Mouse (Mus musculus): ENCODE data around the gene Tax1bp1. TPM values are rescaled to one million over a fixed set of nuclear protein-coding genes. Genes with fewer than 3 reads are reported as not detected.

The Tax1bp1 gene
- polyA plus RNA-seq, 1 experiment from 2014 or later = 88.2 TPM

DNA sequence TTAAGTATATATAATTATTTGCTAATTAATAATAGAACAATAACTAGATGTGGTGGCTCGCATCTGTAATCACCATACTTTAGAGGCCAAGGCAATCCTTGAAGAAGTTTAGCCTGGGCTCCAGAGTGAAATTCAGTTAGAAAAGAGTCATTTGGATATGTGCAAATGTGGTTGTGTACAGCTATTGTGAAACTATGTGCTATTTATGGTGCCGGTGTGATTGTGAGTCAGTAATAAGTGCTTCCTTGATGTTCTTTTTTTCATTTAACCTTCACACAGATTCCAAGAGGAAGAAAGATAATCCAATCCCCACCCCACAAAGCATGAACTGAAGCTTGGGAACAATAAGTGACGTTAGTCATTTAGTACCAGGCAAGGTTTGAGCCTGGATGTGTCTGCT, 30.9 kb upstream of the Tax1bp1 start:
- H3K27ac ChIP-seq = no peak overlapping the region
- ATAC-seq = no peak
- WGBS (ENCODE audit: insufficient replicate concordance) = 69% methylated on average over 3 of the region's 3 CpGs
- H3K36me3 ChIP-seq = no peaks in the 10 kb centered on the region
- H3K9ac ChIP-seq = no peak overlapping the region
- H3K27me3 ChIP-seq (replicated peaks) = no peaks in the 10 kb centered on the region
- H3K4me1 ChIP-seq = no peaks in the 10 kb centered on the region
- no peak overlapping the region for H3K4me3 ChIP-seq
- no peak overlapping the region for H3K4me2 ChIP-seq
- H3K9me3 ChIP-seq (replicated peaks) = no peaks in the 10 kb centered on the region

DNA sequence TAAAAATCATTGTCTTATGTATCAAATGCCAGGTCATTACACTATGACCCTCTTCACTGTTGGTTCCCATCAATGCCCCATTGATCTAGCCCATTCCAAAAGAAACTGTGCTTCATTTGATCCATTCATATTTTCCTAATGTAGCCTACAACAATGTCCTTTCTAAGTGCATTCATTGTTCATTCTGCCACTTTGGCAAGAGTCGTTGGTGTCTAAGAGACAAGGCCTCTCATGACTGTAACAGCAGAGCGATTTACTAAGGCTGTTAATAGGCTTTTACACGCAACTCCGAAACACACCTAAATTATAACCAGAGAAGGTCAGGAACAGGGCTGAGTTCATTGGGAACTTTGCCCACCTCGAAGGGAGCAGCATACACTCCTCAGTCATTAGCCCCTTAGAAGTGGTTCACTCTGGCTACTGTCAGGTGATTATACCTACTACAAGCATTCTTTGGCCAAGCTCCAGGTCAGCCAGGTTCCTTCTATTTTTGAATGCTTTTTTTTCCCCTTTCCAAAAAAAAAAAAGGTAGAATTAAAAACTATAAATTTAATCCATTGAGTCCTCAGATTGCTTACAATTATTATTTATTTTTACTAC, 26.5 kb upstream of the Tax1bp1 start:
- H3K27me3 ChIP-seq (replicated peaks) = no peaks in the 10 kb centered on the region
- H3K27ac ChIP-seq = no peak overlapping the region
- WGBS (ENCODE audit: insufficient replicate concordance) = 71% methylated on average over 5 of the region's 5 CpGs
- H3K9ac ChIP-seq = no peak overlapping the region
- H3K9me3 ChIP-seq (replicated peaks) = no peaks in the 10 kb centered on the region
- no peak overlapping the region for H3K4me3 ChIP-seq
- no peak overlapping the region for H3K4me2 ChIP-seq
- no peaks in the 10 kb centered on the region for H3K36me3 ChIP-seq
- no peak for ATAC-seq
- H3K4me1 ChIP-seq = no peaks in the 10 kb centered on the region

DNA sequence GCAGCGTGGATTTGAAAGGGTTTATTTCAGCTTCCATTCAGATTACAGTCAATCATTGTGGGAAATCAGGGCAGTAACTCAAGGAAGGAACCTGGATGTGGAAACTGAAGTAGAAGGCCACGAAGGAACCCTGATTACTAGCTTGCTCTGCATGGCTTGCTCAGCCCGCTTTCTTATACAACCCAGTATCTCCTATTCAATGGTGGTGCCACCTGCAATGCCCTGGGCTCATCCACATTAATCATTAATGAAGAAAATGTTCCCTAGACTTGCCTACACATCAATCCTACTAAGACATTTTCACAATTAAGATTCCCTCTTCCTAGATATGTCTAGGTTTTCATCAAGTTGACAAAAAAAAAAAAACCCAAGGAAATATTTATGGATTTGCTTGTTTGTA, 23.2 kb upstream of the Tax1bp1 start:
- ATAC-seq = no peak
- Histone ChIP-seq H3K27me3 (replicated peaks) (no peaks in the 10 kb centered on the region), H3K36me3 (no peaks in the 10 kb centered on the region), H3K9ac (no peak overlapping the region), H3K4me3 (no peak overlapping the region), H3K9me3 (replicated peaks) (no peaks in the 10 kb centered on the region), H3K27ac (no peak overlapping the region), H3K4me1 (no peaks in the 10 kb centered on the region), H3K4me2 (no peak overlapping the region)
- 73% methylated on average over 3 of the region's 3 CpGs for WGBS (ENCODE audit: insufficient replicate concordance)

DNA sequence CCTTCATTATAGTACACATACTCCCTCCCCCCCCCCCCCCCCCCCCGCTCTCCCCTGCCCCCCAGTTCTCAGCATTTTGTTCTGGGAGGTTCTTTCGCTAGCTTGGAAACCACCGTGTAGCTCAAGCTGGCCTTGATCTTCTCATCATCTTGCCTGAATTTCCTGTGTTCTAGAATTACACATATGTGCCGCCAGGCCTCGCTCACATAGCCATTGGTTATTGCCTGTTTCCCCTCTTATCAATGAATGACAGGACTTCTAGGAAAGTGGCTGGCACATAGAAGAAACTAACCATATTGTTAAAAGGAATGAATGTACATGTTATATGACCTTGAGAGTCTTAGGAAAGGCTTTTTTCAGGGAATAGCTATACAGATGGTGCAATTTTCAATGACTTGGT, 21.7 kb upstream of the Tax1bp1 start:
- Histone ChIP-seq H3K9ac (no peak overlapping the region), H3K9me3 (replicated peaks) (no peaks in the 10 kb centered on the region), H3K4me2 (no peak overlapping the region), H3K36me3 (no peaks in the 10 kb centered on the region), H3K27me3 (replicated peaks) (no peaks in the 10 kb centered on the region), H3K4me3 (no peak overlapping the region), H3K27ac (no peak overlapping the region), H3K4me1 (no peaks in the 10 kb centered on the region)
- ATAC-seq = no peak
- WGBS (ENCODE audit: insufficient replicate concordance) = 36% methylated on average over 4 of the region's 5 CpGs

DNA sequence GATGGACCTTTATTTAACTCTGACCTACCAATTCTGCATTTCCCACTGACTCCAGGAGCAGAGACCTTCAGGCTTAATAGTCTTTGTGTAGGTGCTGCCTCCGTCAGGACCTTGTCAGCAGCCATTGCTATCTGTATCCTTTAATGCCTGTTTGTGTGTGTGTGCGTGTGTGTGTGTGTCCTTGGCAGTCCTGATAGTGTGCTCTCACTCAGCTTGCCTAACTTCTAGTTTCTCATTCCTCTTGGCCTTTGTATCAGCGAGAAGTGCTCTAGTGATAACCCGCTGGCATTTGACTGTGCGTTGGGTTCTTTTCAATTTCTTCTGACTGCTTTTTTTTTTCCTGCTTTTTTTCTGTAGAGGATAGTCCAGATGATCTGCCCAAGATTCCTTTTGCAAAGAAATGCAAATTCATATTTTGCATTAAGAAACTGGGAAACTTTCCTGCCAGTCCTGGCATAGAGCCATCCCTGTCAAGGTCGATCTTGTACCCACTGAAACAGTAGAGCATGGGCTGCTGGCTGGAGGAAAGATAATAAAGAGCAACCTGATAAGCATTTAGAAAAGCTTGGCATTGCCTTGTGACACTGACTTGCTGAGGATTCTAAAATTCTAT, 21.0 kb upstream of the Tax1bp1 start:
- Histone ChIP-seq H3K27ac (no peak overlapping the region), H3K4me2 (no peak overlapping the region), H3K4me3 (no peak overlapping the region), H3K36me3 (no peaks in the 10 kb centered on the region), H3K27me3 (replicated peaks) (no peaks in the 10 kb centered on the region), H3K9me3 (replicated peaks) (no peaks in the 10 kb centered on the region), H3K9ac (no peak overlapping the region), H3K4me1 (no peaks in the 10 kb centered on the region)
- ATAC-seq = no peak
- 62% methylated on average over 6 of the region's 6 CpGs for WGBS (ENCODE audit: insufficient replicate concordance)

DNA sequence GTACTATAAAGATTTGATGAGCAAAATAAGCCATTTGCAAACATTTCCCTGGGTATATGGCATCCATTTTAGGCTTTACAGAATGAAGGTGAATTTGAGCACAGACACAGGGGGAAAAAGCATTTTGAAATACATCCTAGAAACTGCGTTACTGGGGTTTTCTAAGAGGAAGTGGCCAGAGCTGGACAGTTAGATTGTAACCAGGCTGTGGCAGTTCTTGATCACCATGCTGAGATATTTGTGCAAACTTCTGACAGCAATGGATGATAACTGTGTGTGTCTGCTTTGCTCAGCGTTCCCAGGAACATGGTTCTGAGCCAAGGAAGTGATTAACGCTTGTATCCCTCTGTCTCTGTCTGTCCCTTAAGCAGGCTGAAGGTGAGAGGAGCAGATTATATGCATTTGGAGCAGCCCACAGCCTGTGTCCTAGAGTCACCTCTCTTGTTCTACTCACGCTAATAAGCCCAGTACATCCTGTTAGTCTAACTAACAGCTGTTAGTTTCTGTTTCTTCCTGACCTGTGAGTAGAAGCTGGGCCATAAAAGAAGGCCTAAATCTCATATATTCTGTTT, 15.5 kb upstream of the Tax1bp1 start:
- H3K4me2 ChIP-seq = peak overlapping the region; percentile 22; the same call in 1 of the 2 replicates
- H3K4me3 ChIP-seq = no peak overlapping the region
- H3K27me3 ChIP-seq (replicated peaks) = no peaks in the 10 kb centered on the region
- H3K36me3 ChIP-seq = no peaks in the 10 kb centered on the region
- no peaks in the 10 kb centered on the region for H3K9me3 ChIP-seq (replicated peaks)
- 13% methylated on average over 4 of the region's 4 CpGs for WGBS (ENCODE audit: insufficient replicate concordance)
- H3K4me1 ChIP-seq = peaks cover 7% of the 10 kb centered on the region
- H3K9ac ChIP-seq = no peak overlapping the region; the same call in 1 of the 2 replicates
- ATAC-seq = no peak
- 0 out of 2 replicates have a peak overlapping the region, but pooled peaks have one; percentile 25 for H3K27ac ChIP-seq

DNA sequence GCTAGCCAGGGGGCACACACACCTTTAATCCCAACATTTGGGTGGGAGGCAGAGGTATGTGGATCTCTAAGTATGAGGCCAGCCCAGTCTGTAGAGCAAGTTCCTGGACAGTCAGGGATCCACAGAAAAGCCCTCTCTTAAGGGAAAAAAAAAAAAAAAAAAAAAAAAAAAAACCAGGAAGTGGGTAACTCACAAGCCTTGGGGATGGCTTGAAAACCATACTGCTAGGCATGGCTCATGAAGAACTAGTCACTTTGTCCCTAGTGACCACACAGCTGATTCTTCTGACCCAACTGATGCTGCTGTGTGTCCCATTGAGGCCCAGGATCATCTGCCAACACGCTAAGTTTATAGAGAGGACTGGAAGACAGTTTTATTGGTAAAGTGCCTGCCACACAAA, 14.5 kb upstream of the Tax1bp1 start:
- no peak for ATAC-seq
- peaks cover 7% of the 10 kb centered on the region for H3K4me1 ChIP-seq

DNA sequence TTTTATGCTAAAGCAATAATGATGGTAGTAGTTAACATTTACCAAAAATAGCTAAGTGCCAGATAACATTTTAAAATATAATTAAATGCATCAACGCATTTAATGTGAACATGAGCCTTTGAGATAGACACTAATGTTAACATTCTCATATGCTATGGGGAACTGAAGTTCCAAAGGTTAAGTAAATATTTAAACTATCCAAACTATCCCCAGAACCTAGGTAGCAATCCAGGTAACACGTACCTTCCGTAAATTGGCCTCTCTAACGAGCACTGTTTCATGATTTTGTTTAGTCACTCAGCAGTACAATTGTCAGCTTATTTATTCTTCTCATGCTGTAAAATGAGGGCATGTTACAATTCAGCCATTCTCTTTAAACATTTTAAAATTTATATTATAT, 13.6 kb upstream of the Tax1bp1 start:
- no peak overlapping the region for H3K4me3 ChIP-seq
- H3K4me1 ChIP-seq = peaks cover 7% of the 10 kb centered on the region
- ATAC-seq = no peak
- H3K4me2 ChIP-seq = no peak overlapping the region
- no peaks in the 10 kb centered on the region for H3K27me3 ChIP-seq (replicated peaks)
- H3K27ac ChIP-seq = no peak overlapping the region
- H3K9ac ChIP-seq = no peak overlapping the region
- WGBS (ENCODE audit: insufficient replicate concordance) = 79% methylated on average over 4 of the region's 4 CpGs
- no peaks in the 10 kb centered on the region for H3K9me3 ChIP-seq (replicated peaks)
- H3K36me3 ChIP-seq = no peaks in the 10 kb centered on the region

More for the DNA sequence above, 14.5 kb upstream of the Tax1bp1 start:
- Histone ChIP-seq H3K27ac (no peak overlapping the region), H3K27me3 (replicated peaks) (no peaks in the 10 kb centered on the region), H3K4me3 (no peak overlapping the region), H3K36me3 (no peaks in the 10 kb centered on the region), H3K9ac (no peak overlapping the region), H3K9me3 (replicated peaks) (no peaks in the 10 kb centered on the region), H3K4me2 (no peak overlapping the region)
- WGBS (ENCODE audit: insufficient replicate concordance) = 65% methylated on average over 1 of the region's 1 CpGs

DNA sequence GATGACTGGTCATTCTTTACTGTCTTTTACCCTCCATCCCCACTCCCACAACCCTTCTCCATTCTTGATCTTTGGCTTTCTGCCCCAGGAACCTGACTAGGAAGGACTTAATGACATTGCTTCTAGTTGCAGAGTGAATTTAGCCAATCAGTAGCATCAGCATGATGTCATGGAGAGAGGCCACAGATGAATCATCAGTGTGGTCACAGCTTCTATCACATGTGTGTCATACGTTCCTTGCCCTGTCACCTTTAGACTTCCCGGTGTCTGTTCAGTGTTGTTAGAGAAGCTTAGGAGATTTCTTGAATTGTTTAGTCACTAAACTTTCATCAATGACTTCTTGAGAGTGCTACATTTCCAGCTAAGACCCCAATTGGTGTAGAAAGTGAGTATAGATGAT, 10.3 kb upstream of the Tax1bp1 start:
- Histone ChIP-seq H3K36me3 (no peaks in the 10 kb centered on the region), H3K4me1 (peaks cover 3% of the 10 kb centered on the region; the same call in 1 of the 2 replicates), H3K9ac (no peak overlapping the region), H3K9me3 (replicated peaks) (no peaks in the 10 kb centered on the region), H3K27ac (no peak overlapping the region), H3K4me3 (no peak overlapping the region), H3K4me2 (no peak overlapping the region), H3K27me3 (replicated peaks) (no peaks in the 10 kb centered on the region)
- no peak for ATAC-seq
- 52% methylated on average over 2 of the region's 2 CpGs for WGBS (ENCODE audit: insufficient replicate concordance)

DNA sequence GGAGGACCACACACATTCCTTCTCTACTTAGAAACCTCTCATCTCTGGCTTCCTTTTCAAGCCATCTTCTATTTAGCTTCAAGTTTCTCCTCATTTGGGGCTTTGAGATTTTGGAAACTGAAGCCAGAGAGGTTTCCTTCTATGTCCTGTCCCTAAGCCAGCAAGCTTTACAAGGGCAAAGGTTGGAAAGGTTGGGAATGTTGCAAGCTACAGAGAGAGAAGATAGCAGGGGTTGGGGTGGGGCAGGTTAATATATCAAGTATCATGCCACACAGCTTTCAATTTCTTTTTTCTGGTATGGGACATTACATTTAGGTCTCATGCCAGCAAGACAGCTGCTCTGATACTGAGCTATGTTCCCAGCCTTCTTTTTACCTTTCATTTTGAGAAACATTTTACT, 8.2 kb upstream of the Tax1bp1 start:
- no peaks in the 10 kb centered on the region for H3K27me3 ChIP-seq (replicated peaks)
- no peak overlapping the region for H3K9ac ChIP-seq
- H3K9me3 ChIP-seq (replicated peaks) = no peaks in the 10 kb centered on the region
- H3K4me2 ChIP-seq = no peak overlapping the region
- no peaks in the 10 kb centered on the region for H3K36me3 ChIP-seq
- no peak overlapping the region for H3K27ac ChIP-seq
- no peak overlapping the region for H3K4me3 ChIP-seq
- no peak for ATAC-seq
- no peaks in the 10 kb centered on the region for H3K4me1 ChIP-seq

DNA sequence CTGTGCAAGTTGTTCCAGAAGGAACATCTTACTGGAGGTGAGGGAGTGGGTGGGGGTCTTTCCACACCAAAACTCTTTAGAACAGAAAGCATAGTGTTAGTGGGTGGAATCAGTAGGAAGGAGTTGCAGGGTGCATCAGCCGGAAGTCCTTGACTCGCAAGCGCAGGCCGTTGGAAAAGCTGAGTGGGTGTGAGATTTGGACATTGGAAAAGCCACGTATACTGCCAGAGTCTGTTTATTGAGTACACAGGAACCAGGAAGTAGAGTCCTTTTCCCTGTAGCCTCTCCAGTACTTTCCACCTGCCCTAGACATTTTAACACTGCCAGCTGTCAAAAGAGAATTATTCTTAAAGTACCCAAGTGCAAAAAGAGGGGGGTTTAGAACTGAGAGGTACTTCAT, 5.7 kb upstream of the Tax1bp1 start:
- Histone ChIP-seq H3K4me2 (no peak overlapping the region), H3K4me1 (peaks cover 18% of the 10 kb centered on the region), H3K36me3 (no peaks in the 10 kb centered on the region), H3K9ac (no peak overlapping the region), H3K27me3 (replicated peaks) (no peaks in the 10 kb centered on the region), H3K4me3 (no peak overlapping the region), H3K27ac (no peak overlapping the region), H3K9me3 (replicated peaks) (no peaks in the 10 kb centered on the region)
- WGBS (ENCODE audit: insufficient replicate concordance) = 81% methylated on average over 5 of the region's 5 CpGs
- ATAC-seq = no peak

DNA sequence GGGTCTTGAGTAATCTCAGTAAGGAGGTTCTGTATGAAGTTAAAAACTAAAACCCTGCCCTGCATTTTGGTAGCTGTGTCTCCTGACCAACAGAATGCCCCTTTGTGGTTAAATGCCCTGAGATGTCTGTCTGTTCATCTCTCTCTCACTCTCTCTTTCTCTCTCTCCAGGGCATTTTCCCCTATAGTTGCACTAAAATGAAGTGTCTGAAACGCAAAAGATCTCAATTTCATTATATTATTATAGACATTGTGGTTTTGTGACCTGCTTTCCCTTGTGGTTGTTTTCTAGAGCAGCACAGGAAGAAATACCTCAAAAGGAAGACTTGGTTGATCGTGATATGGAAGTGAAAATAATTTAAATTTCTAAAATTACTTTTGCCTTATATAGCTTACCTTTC, 966 bp upstream of the Tax1bp1 start:
- H3K36me3 ChIP-seq = no peaks in the 10 kb centered on the region
- peak overlapping the region; percentile 76 for H3K4me2 ChIP-seq
- no peak overlapping the region for H3K4me3 ChIP-seq
- peaks cover 37% of the 10 kb centered on the region for H3K4me1 ChIP-seq
- H3K9ac ChIP-seq = peak overlapping the region; percentile 96; the same call in 1 of the 2 replicates
- no peak for ATAC-seq
- no peaks in the 10 kb centered on the region for H3K9me3 ChIP-seq (replicated peaks)
- 34% methylated on average over 2 of the region's 2 CpGs for WGBS (ENCODE audit: insufficient replicate concordance)
- no peaks in the 10 kb centered on the region for H3K27me3 ChIP-seq (replicated peaks)
- peak overlapping the region; percentile 70 for H3K27ac ChIP-seq

Data from liver, embryonic 12.5 days (tissue).